Mouse (Mus musculus): ENCODE measurements around the gene Hoxd9. TPM values are rescaled to one million over a fixed set of nuclear protein-coding genes. Genes with fewer than 3 reads are reported as not detected.

Hoxd9 gene
- 0.04 TPM in 1 of 2 replicates, not detected in the other for polyA plus RNA-seq (2012; rRNA removed)

GRCm38 (mm10) chr2:74697567-74698121, at the start of gene Hoxd9:
Hoxd9 (plus strand) TSS chr2:74697727.

GRCm38 (mm10) chr2:74659507-74660005, 38.0 kb upstream of the Hoxd9 start, which contains the start of gene Evx2:
Evx2 (minus strand) TSS chr2:74659557.

GRCm38 (mm10) chr2:74667842-74668357, 29.6 kb upstream of the Hoxd9 start, which contains the start of gene Hoxd13:
Hoxd13 (plus strand) TSS chr2:74668310.

GRCm38 (mm10) chr2:74674881-74675665, 22.5 kb upstream of the Hoxd9 start, which contains the start of gene Hoxd12:
Hoxd12 (plus strand) TSS chr2:74675013.

GRCm38 (mm10) chr2:74678891-74679595, 18.5 kb upstream of the Hoxd9 start, which contains the start of gene Hoxd11:
Hoxd11 (plus strand) TSS chr2:74679557.

GRCm38 (mm10) chr2:74691022-74691951, 6.2 kb upstream of the Hoxd9 start, which contains the start of gene Hoxd10:
Hoxd10 (plus strand) TSS chr2:74691924.

GRCm38 (mm10) chr2:74704393-74704998, 7.0 kb downstream of the Hoxd9 start, which contains the start of gene Hoxd8:
Hoxd8 (plus strand) TSS chr2:74704615.

GRCm38 (mm10) chr2:74711721-74712621, 14.4 kb downstream of the Hoxd9 start, which contains the start of the genes Hoxd3 and Hoxd4:
Hoxd3 (plus strand) TSS chr2:74711927.
Hoxd4 (plus strand) TSS chr2:74711929.

GRCm38 (mm10) chr2:74726551-74726950, 29.0 kb downstream of the Hoxd9 start, which contains the start of gene Gm28230:
Gm28230 (plus strand) TSS chr2:74726728.

Other genes with a start within 250 kb of the Hoxd9 start
- gene Lnpk, start 118.3 kb upstream of the Hoxd9 start, polyA plus RNA-seq (2012; rRNA removed) = 29.8 and 32.9 TPM in 2 replicates
- gene Evx2, start 38.2 kb upstream of the Hoxd9 start, polyA plus RNA-seq (2012; rRNA removed) = 0.80 and 0.93 TPM in 2 replicates
- 0.05 and 0.08 TPM in 2 replicates for gene Hoxd13, start 29.4 kb upstream of the Hoxd9 start, polyA plus RNA-seq (2012; rRNA removed)
- not detected in 2 replicates for gene Hoxd12, start 22.7 kb upstream of the Hoxd9 start, polyA plus RNA-seq (2012; rRNA removed)
- not detected in 2 replicates for gene Hoxd11, start 18.2 kb upstream of the Hoxd9 start, polyA plus RNA-seq (2012; rRNA removed)
- not detected in 2 replicates for gene Hoxd10, start 5.8 kb upstream of the Hoxd9 start, polyA plus RNA-seq (2012; rRNA removed)
- gene Hoxd8, start 6.9 kb downstream of the Hoxd9 start, polyA plus RNA-seq (2012; rRNA removed) = 0.12 and 0.19 TPM in 2 replicates
- gene Hoxd3, start 14.2 kb downstream of the Hoxd9 start, polyA plus RNA-seq (2012; rRNA removed) = 0.05 and 2.5 TPM in 2 replicates
- 0.23 and 0.33 TPM in 2 replicates for gene Hoxd4, start 14.2 kb downstream of the Hoxd9 start, polyA plus RNA-seq (2012; rRNA removed)
- 0.04 TPM in 1 of 2 replicates, not detected in the other for gene Gm28230, start 29.0 kb downstream of the Hoxd9 start, polyA plus RNA-seq (2012; rRNA removed)
- 0.66 TPM in 1 of 2 replicates, not detected in the other for gene Hoxd1, start 65.3 kb downstream of the Hoxd9 start, polyA plus RNA-seq (2012; rRNA removed)
- 88.3 and 101 TPM in 2 replicates for gene Mtx2, start 128.1 kb downstream of the Hoxd9 start, polyA plus RNA-seq (2012; rRNA removed)

All from central nervous system, embryonic 18 days (tissue).